In genomic region chr2:84688080-84688844, GRCm38 (mm10) we compare ENCODE assay signal across 25 mouse cellular contexts. TPM values are rescaled to one million over a fixed set of nuclear protein-coding genes. Genes with fewer than 3 reads are reported as not detected.
"Had no signal": no experiment of that assay in that cellular context is flagged by ENCODE, and none has a peak within 500 bp of the region (broad histone marks: within the 10 kb centered on the region; RNA-seq: fewer than 3 reads in every experiment).

No protein-coding gene starts in this region.

- H3K4me3 ChIP-seq: intestine, embryonic 15.5 days; layer of hippocampus, adult 2 months; limb, embryonic 10.5 days; limb, embryonic 13.5 days; megakaryocyte, embryonic 14.5 days; midbrain, embryonic 10.5 days; neural tube, embryonic 12.5 days; neural tube, embryonic 15.5 days; stomach, embryonic 15.5 days had no signal

- ATAC-seq: lung, postnatal 0 days had no signal

- H3K9ac ChIP-seq: intestine, embryonic 15.5 days; limb, embryonic 13.5 days; lung, embryonic 14.5 days; neural tube, embryonic 12.5 days; neural tube, embryonic 15.5 days; stomach, embryonic 15.5 days had no signal

- H3K9me3 ChIP-seq: intestine, embryonic 15.5 days; limb, embryonic 10.5 days; limb, embryonic 13.5 days; megakaryocyte, embryonic 14.5 days; midbrain, embryonic 10.5 days; neural tube, embryonic 12.5 days; neural tube, embryonic 15.5 days; stomach, embryonic 15.5 days had no signal

- H3K27me3 ChIP-seq: intestine, embryonic 15.5 days; limb, embryonic 13.5 days; megakaryocyte, embryonic 14.5 days; neural tube, embryonic 12.5 days; neural tube, embryonic 15.5 days; stomach, embryonic 15.5 days had no signal

- H3K4me1 ChIP-seq: intestine, embryonic 15.5 days; limb, embryonic 10.5 days; limb, embryonic 13.5 days; midbrain, embryonic 10.5 days; neural tube, embryonic 12.5 days; neural tube, embryonic 15.5 days; stomach, embryonic 15.5 days had no signal

- DNase-seq: kidney, adult 18-20 months; kidney, adult 9 months; kidney, postnatal 25 days; layer of hippocampus, adult 9-11 months; lung, embryonic 14.5 days; midbrain, embryonic 14.5 days; retina, postnatal 1 day; right cerebral cortex, postnatal 25 days; spleen, adult 18-20 months; thymus, postnatal 36 days had no signal

- H3K27ac ChIP-seq: intestine, embryonic 15.5 days; layer of hippocampus, adult 2 months; limb, embryonic 10.5 days; limb, embryonic 13.5 days; midbrain, embryonic 10.5 days; neural tube, embryonic 12.5 days; neural tube, embryonic 15.5 days; stomach, embryonic 15.5 days had no signal

- H3K4me2 ChIP-seq: intestine, embryonic 15.5 days; limb, embryonic 13.5 days; lung, embryonic 14.5 days; neural tube, embryonic 12.5 days; neural tube, embryonic 15.5 days; stomach, embryonic 15.5 days had no signal

RNA-seq across cellular contexts. Expression of gene Gm28635, which starts 10.4 kb away (rescaled TPM):
- total RNA-seq: liver, adult 2 months had no signal
- polyA plus RNA-seq: intestine, embryonic 15.5 days; kidney, embryonic 16.5 days; large intestine, adult 2 months; limb, embryonic 10.5 days; limb, embryonic 13.5 days; liver, adult 2 months; lung, embryonic 14.5 days; lung, postnatal 0 days; midbrain, embryonic 10.5 days; midbrain, embryonic 14.5 days; neural tube, embryonic 12.5 days; neural tube, embryonic 15.5 days; stomach, embryonic 15.5 days; thymus, postnatal 0 days; urinary bladder, adult 2 months had no signal
